Mouse (Mus musculus) layer of hippocampus, adult 11-12 months (tissue): Measurements from ENCODE around the gene Sec24a.
"Not testable (repeated sequence)": the region's sequence is repeated elsewhere in the genome, so short reads cannot be mapped to it uniquely, and the experiment has no call there.

ENCODE experiments used
- DNase-seq: peaks from one replicate; pipeline ENCODE4 v3.0.0; 2022; ENCODE audit warnings: low spot score

Sec24a gene

GRCm38 (mm10) chr11:51763213-51763907, at the start of gene Sec24a, which contains the start of gene Sar1b:
TSS of gene Sec24a (minus strand) at chr11:51763634.
TSS of gene Sar1b (plus strand) at chr11:51763687.
- peak; percentile 80 for DNase-seq

GRCm38 (mm10) chr11:51812022-51812546, 48.6 kb upstream of the Sec24a start:
- DNase-seq, result no peak

GRCm38 (mm10) chr11:51811230-51811629, 47.8 kb upstream of the Sec24a start:
- no peak for DNase-seq

GRCm38 (mm10) chr11:51809632-51810224, 46.3 kb upstream of the Sec24a start:
- DNase-seq, result peak; percentile 73

- no peak for DNase-seq
These were observed 43.9 kb upstream of the Sec24a start for GRCm38 (mm10) chr11:51807108-51807879.

GRCm38 (mm10) chr11:51805221-51805981, 42.0 kb upstream of the Sec24a start:
- peak; percentile 75 for DNase-seq

- no peak for DNase-seq
These were observed 37.3 kb upstream of the Sec24a start for GRCm38 (mm10) chr11:51800634-51801325.

GRCm38 (mm10) chr11:51796272-51796671, 32.8 kb upstream of the Sec24a start:
- DNase-seq, result no peak

GRCm38 (mm10) chr11:51790662-51791061, 27.2 kb upstream of the Sec24a start:
- DNase-seq, result no peak

GRCm38 (mm10) chr11:51789735-51790134, 26.3 kb upstream of the Sec24a start:
- not testable (repeated sequence) for DNase-seq

GRCm38 (mm10) chr11:51785926-51786325, 22.5 kb upstream of the Sec24a start:
- no peak for DNase-seq

- no peak for DNase-seq
These were observed 19.3 kb upstream of the Sec24a start for GRCm38 (mm10) chr11:51782721-51783120.

- DNase-seq, result no peak
These were observed 17.4 kb upstream of the Sec24a start for GRCm38 (mm10) chr11:51780773-51781267.

GRCm38 (mm10) chr11:51777478-51777877, 14.0 kb upstream of the Sec24a start:
- no peak for DNase-seq

GRCm38 (mm10) chr11:51775507-51775906, 12.1 kb upstream of the Sec24a start:
- DNase-seq, result no peak

- no peak for DNase-seq
These were observed 4.9 kb upstream of the Sec24a start for GRCm38 (mm10) chr11:51768296-51768695.

GRCm38 (mm10) chr11:51767579-51768220, 4.3 kb upstream of the Sec24a start:
- DNase-seq, result no peak

- no peak for DNase-seq
These were observed 1.4 kb upstream of the Sec24a start for GRCm38 (mm10) chr11:51764816-51765215.

GRCm38 (mm10) chr11:51763955-51764354, 521 bp upstream of the Sec24a start:
- DNase-seq, result no peak

GRCm38 (mm10) chr11:51761241-51761640, 2.2 kb downstream of the Sec24a start:
- no peak for DNase-seq
